Mouse (Mus musculus) brain, embryonic 14.5 days (tissue): ENCODE measurements around the gene Hddc2.

Source experiments
- CTCF ChIP-seq: fragments of 200-500 bp; IDR thresholded peaks from 2 replicates; pipeline ENCODE4 v1.5.1; 2012; ENCODE audit warnings: inconsistent platforms, mild to moderate bottlenecking, moderate library complexity, borderline replicate concordance; ENCODE audit not compliant: insufficient read depth, insufficient read length; ENCODE audit errors: extremely low read depth
- POLR2A ChIP-seq: fragments of 200-500 bp; IDR thresholded peaks from 2 replicates; pipeline ENCODE4 v1.6.1; 2012; ENCODE audit warnings: mild to moderate bottlenecking, inconsistent platforms, borderline replicate concordance; ENCODE audit not compliant: poor library complexity, insufficient read depth, insufficient read length, severe bottlenecking; ENCODE audit errors: extremely low read depth

GRCm38 (mm10) chr10:31330286-31330962, 17.2 kb downstream of the Hddc2 start:
- TF ChIP-seq CTCF (no peak), POLR2A (no peak)
